Mouse (Mus musculus) thymus, postnatal 0 days (tissue): ENCODE results near the gene Usp7. TPM values are rescaled to one million over a fixed set of nuclear protein-coding genes. Genes with fewer than 3 reads are reported as not detected.
A peak's percentile ranks its signal among the peaks of the same experiment; 100 is the strongest.

Experiments used
- DNase-seq: peaks from one replicate; pipeline ENCODE4 v3.0.0-alpha.2; 2015; ENCODE audit warnings: low spot score
- polyA plus RNA-seq: library from polyadenylated mRNA; unstranded; fragments of >200 nt; fragmentation: Nextera tagmentation; extraction: Ambion mirVana; gene quantifications from 2 replicates; pipeline ENCODE4 v1.2.1, GENCODE M21; 2015

The Usp7 gene
- 43.0 and 50.3 TPM in 2 replicates for polyA plus RNA-seq

GRCm38 (mm10) chr16:8791949-8792557 lies at the start of gene Usp7:
Gene Usp7 (minus strand): TSS chr16:8792308.
- DNase-seq = no peak

DNA sequence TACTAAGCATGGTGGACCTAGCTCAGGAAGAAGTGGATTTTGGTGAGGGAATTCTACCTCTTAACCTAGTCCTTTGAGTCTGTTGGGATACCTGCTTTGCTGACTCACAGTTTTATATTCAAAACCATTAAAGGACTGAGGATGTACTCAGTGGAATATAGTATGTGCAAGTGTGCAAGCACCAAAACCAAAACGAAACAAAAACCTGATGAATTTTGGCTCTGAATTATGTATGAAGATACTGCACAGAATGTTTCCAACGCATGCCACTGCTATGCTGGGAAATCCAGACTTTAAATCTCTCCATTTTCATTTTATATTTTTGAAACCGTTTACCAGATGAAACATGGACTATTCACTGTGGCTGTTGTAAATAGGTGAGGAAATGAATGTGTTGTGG lies 48.4 kb upstream of the Usp7 start:
- DNase-seq = no peak

DNA sequence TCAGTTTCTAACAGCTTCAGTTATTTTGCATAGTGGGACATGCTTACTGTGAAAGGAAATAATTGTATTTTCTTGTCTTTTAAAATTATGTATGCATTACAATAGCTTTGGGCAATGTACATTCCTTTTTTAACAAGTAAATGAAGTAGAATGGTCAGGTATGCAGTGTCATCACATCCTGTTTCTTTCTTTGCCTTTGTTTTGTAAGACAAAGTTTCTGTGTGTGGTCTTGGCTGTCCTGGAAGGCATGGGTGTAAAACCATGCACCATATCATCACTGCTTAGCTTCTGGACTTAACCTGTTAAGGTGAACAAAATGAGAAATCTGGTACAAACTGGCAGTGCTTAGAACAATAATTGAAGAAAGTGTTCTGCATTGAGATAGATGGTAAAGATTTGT lies 46.8 kb upstream of the Usp7 start:
- no peak for DNase-seq

DNA sequence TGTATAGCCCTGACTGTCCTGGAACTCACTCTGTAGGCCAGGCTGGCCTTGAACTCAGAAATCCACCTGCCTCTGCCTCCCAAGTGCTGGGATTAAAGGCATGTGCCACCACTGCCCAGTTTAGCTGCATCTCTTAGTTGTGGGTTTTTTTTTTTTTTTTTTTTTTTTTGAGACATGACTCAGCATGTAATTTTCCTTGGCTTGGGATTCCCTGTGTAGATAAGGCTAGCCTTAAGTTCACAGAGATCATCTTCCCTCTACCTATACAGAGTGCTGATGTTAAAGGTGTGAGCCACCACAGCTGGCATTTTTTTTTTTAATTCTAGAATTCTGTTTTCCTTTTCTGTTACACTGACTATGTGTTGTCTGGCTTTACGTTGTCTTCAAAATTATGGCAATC lies 45.5 kb upstream of the Usp7 start:
- no peak for DNase-seq

- no peak for DNase-seq
Measured at GRCm38 (mm10) chr16:8836876-8837275, 44.8 kb upstream of the Usp7 start.

DNA sequence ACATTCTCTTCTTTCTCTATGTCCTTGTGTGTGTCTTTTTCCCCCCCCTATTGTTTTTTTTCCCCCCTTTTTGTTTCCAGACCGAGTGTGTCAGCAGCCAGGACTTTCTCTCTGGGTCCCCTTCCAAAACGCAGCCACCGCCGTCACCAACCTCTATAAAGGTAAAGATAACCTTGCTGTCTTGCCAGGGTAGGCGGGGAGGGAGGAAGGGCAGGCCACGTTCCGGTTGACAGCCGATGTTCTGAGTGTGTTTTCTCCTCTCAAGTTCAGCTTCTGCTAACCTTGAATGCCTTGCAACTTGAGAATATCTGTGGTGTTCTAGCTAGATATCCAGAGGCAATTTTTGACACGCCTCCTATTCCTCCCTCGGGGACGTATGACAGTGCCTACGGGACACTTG lies 39.1 kb upstream of the Usp7 start:
- peak; percentile 25 for DNase-seq

DNA sequence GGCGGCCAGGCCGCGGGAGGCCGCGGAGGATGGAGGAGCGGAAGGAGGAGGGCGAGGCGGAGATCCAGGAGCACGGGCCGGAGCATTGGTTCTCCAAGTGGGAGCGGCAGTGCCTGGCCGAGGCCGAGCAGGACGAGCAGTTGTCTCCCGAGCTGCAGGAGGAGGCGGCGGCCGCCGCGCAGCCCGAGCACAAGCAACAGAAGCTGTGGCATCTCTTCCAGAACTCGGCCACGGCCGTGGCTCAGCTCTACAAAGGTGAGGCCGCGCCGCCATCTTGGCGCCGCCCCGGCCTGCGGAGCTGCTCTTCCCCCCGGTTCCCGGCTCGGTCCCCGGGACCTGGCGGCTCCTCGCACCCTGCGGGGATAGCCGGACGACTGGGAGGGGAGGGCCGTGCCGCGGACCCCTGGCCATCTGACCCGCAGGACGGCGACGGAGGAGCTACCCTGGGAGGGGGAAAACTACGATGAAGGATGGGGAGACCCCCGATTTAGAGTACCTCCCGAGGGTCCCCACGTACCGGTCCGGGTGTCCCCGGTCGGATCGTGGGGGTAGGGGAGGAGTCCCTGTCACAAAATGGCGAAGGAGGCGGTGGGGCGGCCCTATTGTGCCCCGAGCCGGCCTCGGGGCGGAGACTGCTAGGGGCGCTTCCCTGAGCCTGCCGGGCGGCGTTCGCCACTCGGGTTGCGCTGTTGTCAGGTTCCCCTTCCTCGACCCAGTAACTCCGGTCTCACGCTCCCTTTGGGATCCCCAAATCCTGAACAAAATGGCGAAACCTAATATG lies 38.5 kb upstream of the Usp7 start:
- peak; percentile 71 for DNase-seq

DNA sequence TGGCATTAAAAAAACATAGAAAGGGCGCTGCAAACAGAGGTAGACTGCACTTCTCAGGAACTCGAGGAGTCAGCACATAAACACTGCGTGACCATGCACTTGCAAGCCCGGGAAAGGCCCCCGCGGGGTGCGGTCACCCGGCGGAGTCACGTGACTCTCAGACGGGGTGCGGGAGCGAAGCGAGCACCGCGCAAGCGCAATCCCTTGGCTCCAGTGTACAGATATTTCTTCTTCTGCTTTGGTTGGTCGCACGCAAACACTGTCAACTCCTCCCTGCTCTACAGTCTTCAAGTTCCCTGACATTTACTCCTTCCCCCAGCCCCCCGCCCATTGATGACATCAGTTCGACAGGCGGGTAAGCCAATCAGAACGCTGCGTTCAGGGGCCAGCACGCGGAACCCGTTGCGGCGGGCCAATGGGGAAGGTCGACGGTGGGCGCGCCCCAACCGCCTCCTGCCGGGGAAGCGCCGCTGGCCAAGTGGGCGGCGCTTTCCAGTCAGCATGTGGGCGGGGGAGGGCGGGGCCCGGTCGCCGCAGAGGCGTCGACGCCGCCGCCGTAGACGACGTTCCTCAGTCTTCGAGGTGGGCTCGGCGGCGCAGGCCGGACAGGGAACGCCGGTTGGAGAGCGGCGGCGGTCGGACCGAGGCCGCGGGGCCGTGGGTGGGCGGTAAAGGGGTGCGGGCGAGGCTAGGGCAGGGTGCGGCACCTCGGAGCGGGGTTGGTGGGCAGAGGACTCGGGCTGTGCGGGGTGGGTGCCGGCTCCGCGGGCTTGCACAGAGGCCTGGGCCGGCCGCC lies 37.7 kb upstream of the Usp7 start, which contains the start of gene 1810013L24Rik:
Gene 1810013L24Rik (plus strand): TSS at position 537 of the 796 bp plus-strand sequence.
- DNase-seq = peak; percentile 99

DNA sequence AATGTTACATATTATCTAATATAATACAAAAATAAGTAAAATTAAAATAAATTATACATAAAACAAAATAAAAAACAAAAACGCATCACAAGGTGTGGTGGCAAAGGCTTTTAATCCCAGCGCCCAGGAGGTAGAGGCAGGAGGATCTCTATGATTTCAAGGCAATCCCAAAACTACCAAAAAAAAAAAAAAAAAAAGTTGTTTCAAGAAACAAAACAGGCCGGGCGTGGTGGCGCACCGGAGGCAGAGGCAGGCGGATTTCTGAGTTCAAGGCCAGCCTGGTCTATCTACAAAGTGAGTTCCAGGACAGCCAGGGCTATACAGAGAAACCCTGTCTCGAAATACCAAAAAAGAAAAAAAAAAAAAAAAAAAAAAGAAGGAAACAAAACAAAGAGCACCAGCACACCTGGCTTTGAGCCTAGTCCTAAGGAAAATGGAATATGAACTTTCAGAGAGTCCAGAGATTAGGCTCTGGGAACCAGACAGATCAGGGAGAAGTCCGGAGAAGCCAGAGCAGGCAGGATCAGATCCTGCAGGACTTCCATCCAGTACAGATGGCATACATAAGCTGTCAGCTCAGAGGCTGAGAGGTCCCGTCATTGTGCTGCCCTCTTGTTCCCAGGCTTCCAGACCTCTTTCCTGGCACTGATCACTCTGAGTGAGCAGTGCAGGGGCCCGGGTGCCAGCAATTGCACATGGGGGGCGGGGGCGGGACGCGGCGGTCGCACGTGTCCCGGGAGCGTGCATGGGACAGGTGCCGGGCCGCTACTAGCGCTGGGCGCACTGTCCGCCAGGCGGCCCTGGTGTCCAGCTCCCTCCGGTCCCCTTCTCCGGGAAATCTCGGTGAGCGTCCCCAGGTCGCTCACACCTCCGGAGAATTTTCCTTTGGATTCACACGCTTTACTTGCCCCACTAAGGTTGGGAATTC lies 36.8 kb upstream of the Usp7 start:
- peak; percentile 50 for DNase-seq

- DNase-seq = no peak
Measured at GRCm38 (mm10) chr16:8827366-8827765, 35.3 kb upstream of the Usp7 start.

- peak; percentile 38 for DNase-seq
Measured at GRCm38 (mm10) chr16:8823661-8824060, 31.6 kb upstream of the Usp7 start.

DNA sequence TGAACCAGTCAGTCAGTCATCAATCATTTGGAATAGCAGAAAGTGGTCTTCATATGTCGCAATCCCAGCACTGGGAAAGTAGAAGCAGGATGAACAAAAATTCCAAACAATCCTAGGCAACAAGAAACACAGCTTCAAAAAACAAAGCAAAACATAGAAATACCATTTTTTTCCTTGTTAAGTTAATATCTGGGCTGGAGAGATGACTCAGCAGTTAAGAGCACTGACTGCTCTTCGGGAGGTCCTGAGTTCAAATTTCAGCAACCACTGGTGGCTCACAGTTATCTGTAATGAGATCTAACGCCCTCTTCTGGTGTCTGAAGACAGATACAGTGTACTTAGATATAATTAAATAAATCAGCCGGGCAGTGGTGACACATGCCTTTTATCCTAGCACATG lies 30.5 kb upstream of the Usp7 start:
- DNase-seq = no peak

GRCm38 (mm10) chr16:8821429-8821828 lies 29.3 kb upstream of the Usp7 start:
- DNase-seq = no peak

GRCm38 (mm10) chr16:8817872-8818271 lies 25.8 kb upstream of the Usp7 start:
- no peak for DNase-seq

DNA sequence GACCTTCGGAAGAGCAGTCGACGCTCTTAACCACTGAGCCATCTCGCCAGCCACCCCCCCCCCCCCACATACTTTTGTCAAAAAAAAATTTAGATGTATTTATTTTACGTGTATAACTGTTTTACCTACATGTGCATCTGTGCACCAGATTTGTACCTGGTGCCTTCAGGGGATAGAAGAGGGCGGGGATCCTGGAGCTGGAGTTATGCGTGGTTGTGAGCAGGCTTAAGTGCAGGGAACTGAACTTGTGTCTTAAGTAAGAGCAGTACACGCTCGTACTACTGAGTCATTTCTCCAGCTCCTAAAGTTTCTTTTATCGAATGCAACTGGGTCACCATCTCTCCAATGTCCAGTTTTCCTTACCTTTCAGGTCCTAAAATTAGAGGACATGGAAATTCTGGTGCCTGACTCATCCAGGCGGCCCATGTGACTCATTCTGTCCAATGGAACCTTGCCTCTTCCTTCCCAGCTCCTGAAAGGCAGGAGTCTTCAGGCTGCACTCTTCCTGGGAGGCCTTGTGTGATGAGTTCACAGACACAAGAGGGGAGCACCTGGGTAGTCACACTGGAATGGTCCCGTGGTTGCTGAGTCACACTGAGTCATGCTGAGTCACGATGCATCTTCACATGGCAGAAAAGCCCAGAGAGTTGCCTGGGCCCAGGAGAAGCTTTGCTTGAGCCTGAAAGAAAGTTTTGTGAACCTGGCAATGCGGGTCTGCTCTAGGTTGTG lies 18.5 kb upstream of the Usp7 start:
- DNase-seq = peak; percentile 19

DNA sequence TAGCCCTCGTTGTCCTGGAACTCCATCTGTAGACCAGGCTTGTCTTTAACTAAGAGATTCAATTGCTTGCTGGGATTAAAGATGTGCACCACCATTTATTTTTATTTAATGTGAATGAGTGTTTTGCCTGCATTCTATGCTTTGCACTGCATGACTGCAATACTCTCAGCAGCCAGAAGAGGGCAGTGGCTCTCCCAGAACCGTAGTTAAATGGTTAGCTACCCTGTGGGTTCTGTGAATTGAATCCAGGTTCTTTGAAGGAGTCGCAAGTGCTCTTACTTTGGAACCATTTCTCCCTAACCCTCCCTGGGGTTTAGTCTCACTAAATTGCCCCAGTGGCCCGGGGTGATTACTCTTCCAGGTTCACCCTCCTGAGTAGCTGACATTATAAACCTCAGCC lies 14.6 kb upstream of the Usp7 start:
- DNase-seq = peak; percentile 66

DNA sequence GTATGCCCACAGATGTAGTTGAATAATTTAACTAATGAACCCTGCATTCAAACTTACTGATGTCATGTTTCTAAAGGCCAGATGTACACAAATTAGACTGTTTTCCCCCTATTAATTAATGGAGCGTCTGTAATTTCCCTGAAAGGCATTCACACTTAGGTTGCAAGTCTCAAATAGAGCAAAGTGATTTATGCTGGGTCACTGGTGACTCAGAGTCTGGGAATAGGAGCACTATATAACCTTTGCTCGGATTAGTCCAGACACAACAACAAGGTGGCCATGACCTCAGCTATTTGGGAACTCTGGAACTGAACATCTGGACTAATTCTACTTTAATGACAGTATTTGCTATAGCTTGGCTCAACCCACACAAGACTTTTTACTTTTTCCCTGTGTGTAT lies 3.8 kb upstream of the Usp7 start:
- no peak for DNase-seq

DNA sequence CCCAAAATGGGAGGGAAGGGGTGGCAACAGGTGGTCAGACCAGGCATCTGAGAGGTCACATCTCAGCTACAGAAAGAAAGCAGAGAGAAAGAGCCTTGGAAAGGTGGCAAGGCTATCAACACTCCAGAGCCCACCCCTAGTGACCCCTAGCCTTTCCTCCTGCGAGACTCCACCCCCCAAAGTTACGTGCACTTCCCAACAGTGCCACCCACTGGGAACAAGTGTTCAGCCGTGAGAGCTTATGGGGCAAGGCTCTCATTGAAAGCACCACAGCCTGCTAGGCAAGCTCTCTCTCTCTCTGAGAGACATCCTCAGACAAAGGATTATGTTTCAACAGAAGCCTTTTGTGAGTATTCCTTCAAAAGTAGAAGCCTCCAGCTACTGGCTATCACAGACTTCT lies 2.8 kb upstream of the Usp7 start:
- peak; percentile 32 for DNase-seq

DNA sequence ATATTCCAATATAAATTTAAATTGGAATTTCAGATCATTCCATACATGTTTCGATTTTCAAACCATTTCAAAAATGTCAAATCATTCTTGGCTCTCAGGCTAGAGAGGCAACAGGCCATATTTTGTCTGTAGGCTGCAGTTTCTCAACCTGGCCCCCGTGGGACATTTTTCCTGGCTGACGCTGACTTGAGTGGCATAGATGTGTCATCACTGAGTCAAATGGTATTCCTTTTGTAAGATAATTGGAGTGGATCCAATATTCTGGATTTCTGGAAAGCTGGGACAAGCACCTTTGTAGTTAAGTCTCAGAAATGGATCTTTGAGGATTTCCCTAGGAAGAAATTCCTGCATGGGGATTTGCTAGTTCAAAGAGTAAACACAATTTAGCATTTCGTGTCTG lies 1.2 kb downstream of the Usp7 start:
- no peak for DNase-seq

GRCm38 (mm10) chr16:8784753-8785152 lies 7.4 kb downstream of the Usp7 start:
- no peak for DNase-seq
